21 mouse cellular contexts compared by ENCODE assay signal in the genomic region with DNA sequence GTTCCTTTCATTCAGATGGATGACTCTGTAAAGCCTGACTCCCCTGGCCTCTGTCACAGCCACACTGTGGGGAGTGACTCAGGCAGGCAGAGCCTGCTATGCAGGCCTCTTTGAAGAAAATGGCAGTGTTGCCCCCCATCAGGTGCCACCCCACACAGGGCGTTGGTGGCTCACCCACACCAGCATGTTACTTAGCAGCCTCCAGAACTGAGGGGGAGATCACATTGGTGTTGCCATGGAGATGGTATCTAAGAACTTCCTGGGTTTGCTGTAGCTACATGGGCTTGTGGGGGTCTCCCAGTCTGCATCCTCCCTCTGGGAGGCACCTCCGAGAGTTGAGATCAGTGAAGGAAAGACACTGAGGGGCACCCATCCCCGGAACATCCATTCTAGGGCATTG. TPM values are rescaled to one million over a fixed set of nuclear protein-coding genes. Genes with fewer than 3 reads are reported as not detected.
DNase-seq lines count a peak whose midpoint lies in the region; ATAC-seq and TF ChIP-seq lines count a peak whose summit lies in the region.
"Had no signal": no experiment of that assay in that cellular context is flagged by ENCODE, and none has a peak within 500 bp of the region (broad histone marks: within the 10 kb centered on the region; RNA-seq: fewer than 3 reads in every experiment).

No protein-coding gene starts in this region.

- no peak overlapping the region for H3K4me3 ChIP-seq in forebrain, postnatal 0 days (ENCODE audit: low read depth, low read length)
- H3K4me3 ChIP-seq: embryonic facial prominence, embryonic 10.5 days; heart, embryonic 10.5 days; hindbrain, embryonic 13.5 days; intestine, embryonic 15.5 days; kidney, embryonic 15.5 days; limb, embryonic 13.5 days had no signal

- 58% methylated on average over 3 of the region's 3 CpGs for WGBS in forebrain, postnatal 0 days

- 0 out of 2 replicates have a peak overlapping the region, but pooled peaks have one; percentile 21 for H3K27ac ChIP-seq in forebrain, postnatal 0 days (ENCODE audit: low read depth, low read length)
- H3K27ac ChIP-seq: embryonic facial prominence, embryonic 10.5 days; heart, embryonic 10.5 days; hindbrain, embryonic 13.5 days; intestine, embryonic 15.5 days; kidney, embryonic 15.5 days; limb, embryonic 13.5 days; liver, embryonic 14.5 days had no signal

- intact Hi-C loops in left cerebral cortex, postnatal 14 days (cut with DNase I): no loop called here
- intact Hi-C loops in left cerebral cortex, postnatal 36 days (cut with DNase I): no loop called here

- no peaks in the 10 kb centered on the region for H3K9me3 ChIP-seq in forebrain, postnatal 0 days (ENCODE audit: low read length)
- H3K9me3 ChIP-seq: embryonic facial prominence, embryonic 10.5 days; heart, embryonic 10.5 days; hindbrain, embryonic 13.5 days; intestine, embryonic 15.5 days; kidney, embryonic 15.5 days; limb, embryonic 13.5 days; megakaryocyte, embryonic 14.5 days had no signal

- 0 out of 2 replicates have a peak, but pooled peaks cover 3% of the 10 kb centered on the region for H3K4me1 ChIP-seq in forebrain, postnatal 0 days (ENCODE audit: insufficient read depth)
- H3K4me1 ChIP-seq: intestine, embryonic 15.5 days; megakaryocyte, embryonic 14.5 days had no signal

- peak; percentile 87 for ATAC-seq in forebrain, postnatal 0 days
- ATAC-seq: intestine, embryonic 15.5 days; lung, postnatal 0 days had no signal

- TF ChIP-seq CTCF in forebrain, postnatal 0 days (IDR thresholded peaks at IDR 0.05; ENCODE audit: low read depth): no peak

- peak; percentile 51 to 60 for DNase-seq in left cerebral cortex, postnatal 14 days (ENCODE audit: low spot score in 2 of 2)
- DNase-seq in left cerebral cortex, postnatal 36 days (ENCODE audit: low spot score in 2 of 2): no peak
- peak; percentile 20 for DNase-seq in brain, embryonic 18.5 days (ENCODE audit: low read depth, low spot score)
- peak; percentile 61 for DNase-seq in forebrain, postnatal 0 days
- DNase-seq in right cerebral cortex, postnatal 25 days: peak; percentile 55
- DNase-seq in kidney, adult 11 months: no peak
- DNase-seq in lung, postnatal 10 days: no peak
- DNase-seq: cerebellum, adult 11-12 months; cerebellum, postnatal 36 days; gastrocnemius, postnatal 36 days; heart, postnatal 10 days; thymus, adult 2 months had no signal

- no peak overlapping the region for H3K9ac ChIP-seq in forebrain, postnatal 0 days
- H3K9ac ChIP-seq: hindbrain, embryonic 13.5 days; intestine, embryonic 15.5 days; kidney, embryonic 15.5 days; limb, embryonic 13.5 days; liver, embryonic 14.5 days had no signal

- no peak overlapping the region for H3K4me2 ChIP-seq in forebrain, postnatal 0 days (ENCODE audit: low read depth)
- H3K4me2 ChIP-seq: hindbrain, embryonic 13.5 days; intestine, embryonic 15.5 days; kidney, embryonic 15.5 days; limb, embryonic 13.5 days had no signal

- 0 out of 2 replicates have a peak, but pooled peaks cover 3% of the 10 kb centered on the region for H3K36me3 ChIP-seq in forebrain, postnatal 0 days (ENCODE audit: insufficient read depth)
- H3K36me3 ChIP-seq: embryonic facial prominence, embryonic 10.5 days; heart, embryonic 10.5 days; hindbrain, embryonic 13.5 days; intestine, embryonic 15.5 days; kidney, embryonic 15.5 days; limb, embryonic 13.5 days had no signal

- H3K27me3 ChIP-seq in forebrain, postnatal 0 days (ENCODE audit: insufficient read depth, low read length): no peaks in the 10 kb centered on the region
- H3K27me3 ChIP-seq: hindbrain, embryonic 13.5 days; intestine, embryonic 15.5 days; kidney, embryonic 15.5 days; limb, embryonic 13.5 days had no signal

RNA-seq across cellular contexts. Expression of a gene that starts 52.8 kb away (rescaled TPM):
- 100 to 1,000 TPM; 106 to 112 TPM for total RNA-seq in left cerebral cortex, postnatal 14 days (2021)
- 100 to 1,000 TPM; 150 to 220 TPM for total RNA-seq in left cerebral cortex, postnatal 36 days (2021)
- 20.6 and 21.8 TPM in 2 replicates for total RNA-seq in forebrain, postnatal 0 days (2014; rRNA removed)
- polyA plus RNA-seq in forebrain, postnatal 0 days (2015; fragmentation: Nextera tagmentation; extraction: Ambion mirVana): 13.2 and 18.2 TPM in 2 replicates

Comparison
In these comparisons a context has a peak if more than half of its experiments do, and no peak if none do; other contexts are left out.
1. DNase-seq: peak in left cerebral cortex, postnatal 14 days (2 of 2), brain, embryonic 18.5 days (single experiment), forebrain, postnatal 0 days (single experiment) and right cerebral cortex, postnatal 25 days (single experiment); none in left cerebral cortex, postnatal 36 days (0 of 2), kidney, adult 11 months (single experiment) and lung, postnatal 10 days (single experiment).